Mouse (Mus musculus) liver, adult 2 months (tissue): Measurements from ENCODE around the gene Tmem50a.

Experiments
- CTCF ChIP-seq: fragments of 200-500 bp; IDR thresholded peaks from 2 replicates; pipeline ENCODE4 v1.5.1; 2011; ENCODE audit warnings: low read depth, low read length, control low read depth
- POLR2A ChIP-seq: fragments of 200-500 bp; IDR thresholded peaks from 2 replicates; pipeline ENCODE4 v1.6.1; 2011; ENCODE audit warnings: low read length, control low read depth; ENCODE audit not compliant: insufficient read depth; ENCODE audit errors: extremely low read depth

DNA sequence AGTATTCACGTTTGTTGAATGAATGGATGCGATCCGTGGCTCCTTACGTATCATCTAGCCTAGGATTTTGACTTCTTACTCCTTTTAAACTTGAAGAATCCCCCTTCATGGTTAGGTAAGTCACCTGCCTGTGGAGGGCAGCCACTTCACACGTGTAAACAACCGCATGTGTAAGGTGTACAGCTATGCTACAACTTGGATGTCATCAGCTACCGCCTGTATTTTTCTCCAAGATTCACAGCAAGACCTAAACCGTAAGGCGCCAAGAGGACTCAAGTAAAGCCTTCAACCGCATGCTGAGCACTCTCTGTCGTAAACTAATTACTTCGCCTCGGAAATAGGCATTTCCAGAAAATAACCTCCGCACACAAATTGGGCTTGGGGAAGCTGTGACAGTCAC lies 62.9 kb downstream of the Tmem50a start:
- TF ChIP-seq CTCF (no peak), POLR2A (no peak)
